Mouse (Mus musculus) brown adipose tissue, adult 24 weeks (tissue): ENCODE results near the gene Gdap1l1. TPM values are rescaled to one million over a fixed set of nuclear protein-coding genes. Genes with fewer than 3 reads are reported as not detected.

Source experiments
- H3K27ac ChIP-seq: fragments of 200-500 bp; replicated peaks from 2 replicates; pipeline ENCODE4 v1.5.1; 2012; ENCODE audit warnings: low read depth, mild to moderate bottlenecking, low read length
- H3K4me1 ChIP-seq: fragments of 200-500 bp; 2 replicates; pipeline ENCODE4 v1.6.1; 2012; ENCODE audit warnings: low read length, mixed read lengths; ENCODE audit not compliant: control insufficient read depth, insufficient read depth, insufficient read length
- H3K4me3 ChIP-seq: fragments of 200-500 bp; 2 replicates; pipeline ENCODE4 v1.5.1; 2012; ENCODE audit warnings: low read depth, mild to moderate bottlenecking, low read length, moderate library complexity; ENCODE audit not compliant: insufficient read depth
- polyA plus RNA-seq: library from polyadenylated mRNA; stranded (reverse); fragments of >200 nt; gene quantifications from 2 replicates; pipeline ENCODE4 v1.2.4, GENCODE M21; 2012; ENCODE audit not compliant: missing spikeins, insufficient read depth, insufficient read length

The Gdap1l1 gene
- polyA plus RNA-seq, 1 experiment, result not detected

DNA sequence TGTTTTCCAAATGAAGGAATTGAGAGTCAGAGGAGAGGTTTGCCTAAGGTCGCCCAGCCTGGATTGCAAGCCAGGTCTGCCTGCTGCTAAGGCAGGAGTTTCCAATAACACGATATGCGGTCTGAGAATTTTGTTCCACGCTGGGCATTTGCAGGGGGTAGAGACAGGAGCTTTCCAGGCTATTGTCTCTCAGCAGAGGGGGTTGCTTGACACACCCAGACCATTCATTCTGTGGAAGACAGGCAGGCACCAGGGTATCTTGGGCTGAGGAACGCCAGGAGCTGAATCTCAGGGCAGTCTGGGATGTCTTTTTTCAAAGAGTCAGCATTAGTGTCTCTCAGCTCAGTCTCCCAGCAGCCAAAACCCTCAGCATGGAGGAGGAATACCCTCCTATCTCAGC is 54.8 kb downstream of the Gdap1l1 start:
- no peak overlapping the region for H3K4me3 ChIP-seq
- no peak overlapping the region for H3K27ac ChIP-seq
- H3K4me1 ChIP-seq, result no peaks in the 10 kb centered on the region

DNA sequence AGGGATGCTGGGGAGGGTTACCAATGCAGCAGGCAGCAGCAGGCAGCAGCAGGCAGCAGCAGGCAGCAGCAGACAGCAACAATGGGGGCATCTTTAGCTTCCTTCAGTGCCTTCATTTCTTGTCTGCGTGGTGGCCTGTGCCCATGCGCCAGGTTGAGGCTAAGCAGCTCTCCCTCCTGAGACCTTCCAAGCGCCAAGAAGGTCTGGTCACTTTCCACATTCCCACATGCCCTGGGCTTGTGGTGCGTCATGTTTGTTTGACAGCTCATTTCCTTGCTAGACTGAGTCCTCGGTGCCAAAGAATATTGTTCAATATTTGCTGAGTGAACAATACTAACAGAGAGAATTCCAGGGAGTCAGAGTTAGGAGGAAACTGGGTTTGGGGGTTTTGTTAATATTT is 55.7 kb downstream of the Gdap1l1 start:
- no peak overlapping the region for H3K4me3 ChIP-seq
- no peak overlapping the region for H3K27ac ChIP-seq
- no peaks in the 10 kb centered on the region for H3K4me1 ChIP-seq

DNA sequence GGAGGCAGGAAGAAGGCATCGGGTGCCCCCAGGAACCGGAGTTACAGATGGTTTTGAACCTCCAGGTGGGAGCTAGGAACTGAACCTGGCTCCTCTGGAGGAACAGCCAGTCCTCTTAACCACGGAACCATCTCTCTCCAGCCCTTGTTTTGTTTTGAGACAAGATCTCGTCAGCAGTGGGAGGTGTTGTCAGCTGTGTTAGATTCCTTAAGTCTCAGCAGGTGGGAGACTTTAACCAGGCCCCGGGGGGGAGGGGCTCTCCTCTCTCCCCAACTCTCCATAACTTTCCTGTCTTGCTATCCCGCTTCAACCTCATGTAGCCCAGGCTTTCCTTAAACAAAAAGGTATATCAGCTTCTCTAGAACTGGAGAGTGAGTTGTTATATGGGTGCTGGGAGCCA is 56.2 kb downstream of the Gdap1l1 start:
- H3K4me1 ChIP-seq, result no peaks in the 10 kb centered on the region
- no peak overlapping the region for H3K27ac ChIP-seq
- no peak overlapping the region for H3K4me3 ChIP-seq

DNA sequence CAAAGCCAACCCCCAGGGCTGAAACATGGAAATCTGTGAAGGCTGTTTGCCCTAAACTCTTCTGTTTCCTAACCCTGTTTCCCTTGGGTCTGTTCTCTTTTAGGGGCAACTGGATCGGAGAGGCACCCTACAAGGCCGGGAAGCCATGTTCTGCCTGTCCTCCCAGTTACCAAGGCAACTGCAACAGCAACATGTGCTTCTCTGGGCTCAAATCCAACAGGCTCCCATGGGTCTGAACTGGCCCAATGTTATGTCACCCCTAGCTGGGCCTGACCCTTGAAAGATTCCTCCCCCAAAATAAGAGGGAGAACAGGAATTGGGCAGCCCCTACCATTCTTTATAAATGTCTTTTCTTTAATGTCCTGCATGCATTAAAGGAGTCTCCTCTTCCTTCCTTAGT is 63.9 kb downstream of the Gdap1l1 start:
- no peaks in the 10 kb centered on the region for H3K4me1 ChIP-seq
- no peak overlapping the region for H3K27ac ChIP-seq
- H3K4me3 ChIP-seq, result no peak overlapping the region

DNA sequence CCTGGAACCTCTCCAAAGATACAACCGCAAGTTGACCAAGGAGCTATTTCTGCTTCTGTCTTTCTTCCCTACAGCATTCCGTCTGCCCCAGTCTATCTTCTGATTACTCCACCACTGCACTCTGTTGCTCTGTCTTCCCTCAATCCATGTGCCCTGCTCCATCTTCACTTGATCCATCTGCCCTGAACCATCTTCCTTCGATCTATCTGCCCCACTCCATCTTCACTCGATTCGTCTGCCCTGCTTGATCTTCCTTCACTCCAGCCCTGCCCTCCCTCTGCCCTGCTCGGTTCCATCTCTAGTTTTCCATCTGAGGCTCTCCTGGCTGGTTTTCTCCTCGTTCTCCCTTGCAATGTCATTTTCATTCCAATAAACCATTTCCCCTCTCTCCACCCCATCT is 64.9 kb downstream of the Gdap1l1 start:
- H3K27ac ChIP-seq, result no peak overlapping the region
- H3K4me1 ChIP-seq, result no peaks in the 10 kb centered on the region
- H3K4me3 ChIP-seq, result no peak overlapping the region

Other genes with a start within 250 kb of the Gdap1l1 start
- gene Tox2, start 235.4 kb upstream of the Gdap1l1 start, polyA plus RNA-seq, result 0.48 TPM in 1 of 2 replicates, not detected in the other
- 1.1 and 5.7 TPM in 2 replicates for gene Jph2, start 40.5 kb upstream of the Gdap1l1 start, polyA plus RNA-seq
- 22.5 and 24.0 TPM in 2 replicates for gene Oser1, start 13.8 kb upstream of the Gdap1l1 start, polyA plus RNA-seq
- 70.9 and 77.8 TPM in 2 replicates for gene Fitm2, start 34.2 kb downstream of the Gdap1l1 start, polyA plus RNA-seq
- gene R3hdml, start 53.8 kb downstream of the Gdap1l1 start, polyA plus RNA-seq, result not detected in 2 replicates
- not detected in 2 replicates for gene Hnf4a, start 68.3 kb downstream of the Gdap1l1 start, polyA plus RNA-seq
- 4.8 and 5.8 TPM in 2 replicates for gene Ttpal, start 163.8 kb downstream of the Gdap1l1 start, polyA plus RNA-seq
- 113 and 134 TPM in 2 replicates for gene Serinc3, start 206.7 kb downstream of the Gdap1l1 start, polyA plus RNA-seq
- gene Pkig, start 219.9 kb downstream of the Gdap1l1 start, polyA plus RNA-seq, result 9.5 and 19.7 TPM in 2 replicates